Mouse (Mus musculus) kidney, postnatal 0 days (tissue): Measurements from ENCODE around the gene Kif2b. TPM values are rescaled to one million over a fixed set of nuclear protein-coding genes. Genes with fewer than 3 reads are reported as not detected.

Experiments used
- ATAC-seq: fragments of 200-750 bp; cut with Nextera tagmentation; replicated peaks from 2 replicates; pipeline ENCODE4 v1.8.0; 2017; ENCODE audit warnings: low read depth, moderate number of reproducible peaks, moderate TSS enrichment, moderate library complexity; ENCODE audit not compliant: low FRiP score
- DNase-seq: peaks from one replicate; pipeline ENCODE4 v3.0.0-alpha.2; 2016; ENCODE audit warnings: low spot score
- H3K27ac ChIP-seq: fragments of 300-500 bp; sonication (generic); 2 replicates; pipeline ENCODE4 v1.5.1; 2014; ENCODE audit warnings: mild to moderate bottlenecking
- H3K27me3 ChIP-seq: fragments of 300-500 bp; sonication (generic); 2 replicates; pipeline ENCODE4 v1.6.1; 2014; ENCODE audit warnings: low read length, mixed read lengths; ENCODE audit not compliant: insufficient read depth
- H3K36me3 ChIP-seq: fragments of 300-500 bp; sonication (generic); 2 replicates; pipeline ENCODE4 v1.6.1; 2014; ENCODE audit warnings: low read length, mixed read lengths; ENCODE audit not compliant: insufficient read depth
- H3K4me1 ChIP-seq: fragments of 300-500 bp; sonication (generic); replicated peaks from 2 replicates; pipeline ENCODE4 v1.6.1; 2014; ENCODE audit warnings: antibody characterized with exemption, low read length, mixed read lengths; ENCODE audit not compliant: insufficient read depth
- H3K4me2 ChIP-seq: fragments of 300-500 bp; sonication (generic); 2 replicates; pipeline ENCODE4 v1.6.1; 2014; ENCODE audit warnings: mild to moderate bottlenecking, low read length, moderate library complexity, mixed read lengths
- H3K4me3 ChIP-seq: fragments of 300-500 bp; sonication (generic); replicated peaks from 2 replicates; pipeline ENCODE4 v1.5.1; 2014; ENCODE audit warnings: low read depth, low read length
- H3K9ac ChIP-seq: fragments of 300-500 bp; sonication (generic); 2 replicates; pipeline ENCODE4 v1.6.1; 2014; ENCODE audit warnings: low read depth, low read length
- H3K9me3 ChIP-seq: fragments of 300-500 bp; sonication (generic); replicated peaks from 2 replicates; pipeline ENCODE4 v1.6.1; 2016; ENCODE audit warnings: low read length, inconsistent platforms, mixed read lengths
- CTCF ChIP-seq: IDR thresholded peaks from 2 replicates; pipeline ENCODE4 v1.5.1; 2016; ENCODE audit warnings: antibody characterized with exemption, low read depth, mild to moderate bottlenecking, moderate library complexity
- WGBS: fragments of 180-500 bp; shearing (Covaris S2); extraction: QIAGEN DNeasy Blood & Tissue Kit; methylation state at CpG from one replicate; pipeline ENCODE4 v1.1.7; 2014; 5-methylcytosine and 5-hydroxymethylcytosine counted together
- polyA plus RNA-seq: library from polyadenylated mRNA; unstranded; fragments of >200 nt; fragmentation: Nextera tagmentation; extraction: Ambion mirVana; gene quantifications from 2 replicates; pipeline ENCODE4 v1.2.1, GENCODE M21; 2015

Gene Kif2b
- not detected in 2 replicates for polyA plus RNA-seq

- no peak for ATAC-seq
- H3K9ac ChIP-seq: no peak within 1 kb of the TSS
- no peaks in the 10 kb centered on the region for H3K36me3 ChIP-seq
- no peak within 1 kb of the TSS for H3K4me2 ChIP-seq
- no peaks in the 10 kb centered on the region for H3K9me3 ChIP-seq
- TF ChIP-seq CTCF: no peak
- 89% methylated on average over 9 of the region's 9 CpGs for WGBS
- DNase-seq: no peak
- H3K27me3 ChIP-seq: no peaks in the 10 kb centered on the region
- no peaks in the 10 kb centered on the region for H3K4me1 ChIP-seq
- no peak within 1 kb of the TSS for H3K4me3 ChIP-seq
- H3K27ac ChIP-seq: no peak within 1 kb of the TSS
Measured at GRCm38 (mm10) chr11:91577317-91577716, at the start of gene Kif2b. Kif2b (minus strand) TSS chr11:91577558.

GRCm38 (mm10) chr11:91593088-91593487 is 15.7 kb upstream of the Kif2b start:
- no peak for DNase-seq
- H3K36me3 ChIP-seq: no peaks in the 10 kb centered on the region
- H3K27ac ChIP-seq: no peak overlapping the region
- no peaks in the 10 kb centered on the region for H3K27me3 ChIP-seq
- no peaks in the 10 kb centered on the region for H3K9me3 ChIP-seq
- H3K4me3 ChIP-seq: no peak overlapping the region
- ATAC-seq: no peak
- H3K9ac ChIP-seq: no peak overlapping the region
- WGBS: 72% methylated on average over 3 of the region's 3 CpGs
- no peaks in the 10 kb centered on the region for H3K4me1 ChIP-seq
- no peak for TF ChIP-seq CTCF
- H3K4me2 ChIP-seq: no peak overlapping the region

GRCm38 (mm10) chr11:91576856-91577255 is 502 bp downstream of the Kif2b start:
- Histone ChIP-seq H3K27me3 (no peaks in the 10 kb centered on the region), H3K27ac (no peak overlapping the region), H3K9ac (no peak overlapping the region), H3K4me3 (no peak overlapping the region), H3K9me3 (no peaks in the 10 kb centered on the region), H3K36me3 (no peaks in the 10 kb centered on the region), H3K4me1 (no peaks in the 10 kb centered on the region), H3K4me2 (no peak overlapping the region)
- TF ChIP-seq CTCF: no peak
- 82% methylated on average over 19 of the region's 19 CpGs for WGBS
- DNase-seq (no peak), ATAC-seq (no peak)

DNA sequence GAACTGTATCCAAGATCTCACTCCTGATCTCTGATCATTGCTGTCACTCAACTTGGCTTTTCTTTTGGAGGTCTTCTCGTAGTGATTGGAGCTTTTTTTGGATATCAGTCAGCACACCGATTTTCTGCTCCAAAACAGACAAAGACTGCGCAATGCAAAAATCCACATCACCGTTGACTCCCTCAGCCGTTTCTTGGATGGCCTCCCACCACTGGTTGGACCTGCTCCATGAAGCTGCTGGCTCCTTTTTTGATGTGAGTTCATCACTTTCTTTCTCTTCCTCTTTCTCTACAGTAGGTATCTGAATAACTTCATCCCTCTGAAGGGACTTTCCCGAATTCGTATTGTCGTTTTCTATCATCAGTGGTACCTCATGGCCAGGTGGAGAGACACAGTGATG is 2.0 kb downstream of the Kif2b start:
- Histone ChIP-seq H3K9me3 (no peaks in the 10 kb centered on the region), H3K4me1 (no peaks in the 10 kb centered on the region), H3K27ac (no peak overlapping the region), H3K27me3 (no peaks in the 10 kb centered on the region), H3K4me3 (no peak overlapping the region), H3K4me2 (no peak overlapping the region), H3K36me3 (no peaks in the 10 kb centered on the region), H3K9ac (no peak overlapping the region)
- ATAC-seq (no peak), DNase-seq (no peak)
- WGBS: 87% methylated on average over 8 of the region's 8 CpGs
- TF ChIP-seq CTCF: no peak

GRCm38 (mm10) chr11:91574477-91574876 is 2.9 kb downstream of the Kif2b start:
- H3K27ac ChIP-seq: no peak overlapping the region
- no peaks in the 10 kb centered on the region for H3K4me1 ChIP-seq
- DNase-seq: no peak
- no peak for ATAC-seq
- no peaks in the 10 kb centered on the region for H3K36me3 ChIP-seq
- no peak for TF ChIP-seq CTCF
- H3K4me2 ChIP-seq: no peak overlapping the region
- no peaks in the 10 kb centered on the region for H3K9me3 ChIP-seq
- 67% methylated on average over 3 of the region's 3 CpGs for WGBS
- H3K27me3 ChIP-seq: no peaks in the 10 kb centered on the region
- H3K4me3 ChIP-seq: no peak overlapping the region
- no peak overlapping the region for H3K9ac ChIP-seq

GRCm38 (mm10) chr11:91530737-91531136 is 46.6 kb downstream of the Kif2b start:
- Histone ChIP-seq H3K4me1 (no peaks in the 10 kb centered on the region), H3K9ac (no peak overlapping the region), H3K4me2 (no peak overlapping the region), H3K9me3 (no peaks in the 10 kb centered on the region), H3K4me3 (no peak overlapping the region), H3K27ac (no peak overlapping the region), H3K36me3 (no peaks in the 10 kb centered on the region), H3K27me3 (no peaks in the 10 kb centered on the region)
- TF ChIP-seq CTCF: no peak
- WGBS: 52% methylated on average over 4 of the region's 4 CpGs
- DNase-seq (no peak), ATAC-seq (no peak)
